Mouse (Mus musculus): ENCODE data around the gene Zmynd8.

DNA sequence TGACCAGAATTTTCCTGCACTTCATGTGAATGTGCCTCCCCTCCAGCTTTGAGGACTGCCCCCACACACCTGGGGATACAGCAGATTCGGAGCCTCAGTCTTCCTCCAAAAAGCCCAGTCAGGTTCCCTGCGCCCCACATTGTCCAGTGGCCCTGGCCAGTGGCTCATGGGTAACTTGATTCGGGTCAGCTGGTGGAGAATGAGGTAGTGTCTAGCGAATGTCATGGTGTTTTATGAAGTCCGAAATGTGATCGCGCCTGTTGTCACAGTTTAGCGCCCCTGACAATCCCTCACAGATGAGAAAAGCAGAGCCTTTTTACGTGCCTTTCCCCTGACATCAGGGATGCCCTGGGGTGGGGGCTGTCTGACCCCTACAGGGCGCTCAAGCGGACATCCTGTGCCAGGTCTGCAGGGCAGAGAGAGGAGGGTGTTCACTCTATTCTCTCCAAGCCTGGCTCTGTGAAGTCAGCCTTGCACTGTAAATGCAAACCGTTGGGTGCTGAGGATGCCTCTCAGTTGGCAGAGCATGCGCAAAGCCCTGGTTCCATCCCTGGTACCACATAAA, 139.3 kb downstream of the Zmynd8 start:
- TF ChIP-seq FLI1 (IDR thresholded peaks at IDR 0.05; ENCODE audit: low read length): no peak
- no peak for TF ChIP-seq GATA1 (IDR thresholded peaks at IDR 0.05; ENCODE audit: borderline replicate concordance, low read length)
